1 mouse cellular context compared by ENCODE assay signal in genomic region chr7:34644591-34644990, GRCm38 (mm10).
TF ChIP-seq lines count a peak whose summit lies in the region.

No protein-coding gene starts in this region.

TF ChIP-seq in CH12.LX, 34 proteins besides CTCF, POLR2A, EP300 and RAD21 (continued from another document):
- no peak for TF ChIP-seq ZNF384 (IDR thresholded peaks at IDR 0.05; ENCODE audit: low read depth, low read length)
- no peak for TF ChIP-seq ETS1 (conservative IDR thresholded peaks at IDR 0.05; ENCODE audit: low read depth, low read length)
- TF ChIP-seq PAX5 (IDR thresholded peaks at IDR 0.05; ENCODE audit: low read length), result no peak
- no peak for TF ChIP-seq MXI1 (IDR thresholded peaks at IDR 0.05; ENCODE audit: low read depth, low read length)
- no peak for TF ChIP-seq NELFE (IDR thresholded peaks at IDR 0.05; ENCODE audit: low read depth, low read length)
- TF ChIP-seq CHD1 (IDR thresholded peaks at IDR 0.05; ENCODE audit: low read depth, low read length), result no peak
TF ChIP-seq in CH12.LX: peak in this region for 0.
